Mouse (Mus musculus) megakaryocyte, adult 5-6 weeks (primary cell): Measurements from ENCODE around the gene Mthfd2l. TPM values are rescaled to one million over a fixed set of nuclear protein-coding genes. Genes with fewer than 3 reads are reported as not detected.

Experiments used
- ATAC-seq: 2 replicates; pipeline ENCODE4 v1.8.0; 2016; ENCODE audit warnings: mild to moderate bottlenecking, inconsistent platforms; ENCODE audit not compliant: poor library complexity, severe bottlenecking
- total RNA-seq, 2 experiments: library from RNA; stranded (forward) in 1 of 2; stranded (reverse) in 1 of 2; fragments of 153-499, 151-499 nt in 1 of 2; fragments of 221-1000, 200-1000 nt in 1 of 2; gene quantifications; 2 replicates each; pipeline versions ENCODE4 v1.2.3 to v1.2.4; 2015 to 2017

The Mthfd2l gene
- total RNA-seq, 2 experiments from 2014 or later: 3.2 to 4.4 TPM

- ATAC-seq: no peak
Measured at GRCm38 (mm10) chr5:90936706-90937105, 5.8 kb downstream of the Mthfd2l start.

- no peak for ATAC-seq
Measured at GRCm38 (mm10) chr5:90945453-90945852, 14.5 kb downstream of the Mthfd2l start.

GRCm38 (mm10) chr5:90949499-90949898 lies 18.6 kb downstream of the Mthfd2l start:
- ATAC-seq: no peak

GRCm38 (mm10) chr5:90951475-90951874 lies 20.6 kb downstream of the Mthfd2l start:
- ATAC-seq: peak; percentile 89

GRCm38 (mm10) chr5:90952731-90953481 lies 22.0 kb downstream of the Mthfd2l start:
- ATAC-seq: no peak

GRCm38 (mm10) chr5:90964316-90964715 lies 33.4 kb downstream of the Mthfd2l start:
- ATAC-seq: peak; percentile 81

- peak; percentile 49 for ATAC-seq
Measured at GRCm38 (mm10) chr5:90964764-90965163, 33.8 kb downstream of the Mthfd2l start.

GRCm38 (mm10) chr5:90965386-90965785 lies 34.5 kb downstream of the Mthfd2l start:
- ATAC-seq: no peak

- peak; percentile 60; the same call in 1 of the 2 replicates for ATAC-seq
Measured at GRCm38 (mm10) chr5:90977244-90977643, 46.3 kb downstream of the Mthfd2l start.

GRCm38 (mm10) chr5:90980297-90980696 lies 49.4 kb downstream of the Mthfd2l start:
- no peak for ATAC-seq

- ATAC-seq: no peak
Measured at GRCm38 (mm10) chr5:90987605-90988004, 56.7 kb downstream of the Mthfd2l start.

- ATAC-seq: no peak
Measured at GRCm38 (mm10) chr5:90988149-90988548, 57.2 kb downstream of the Mthfd2l start.

GRCm38 (mm10) chr5:90988592-90988991 lies 57.7 kb downstream of the Mthfd2l start:
- no peak for ATAC-seq

GRCm38 (mm10) chr5:90999942-91000341 lies 69.0 kb downstream of the Mthfd2l start:
- ATAC-seq: peak; percentile 99

GRCm38 (mm10) chr5:91015216-91015615 lies 84.3 kb downstream of the Mthfd2l start:
- no peak for ATAC-seq

- no peak for ATAC-seq
Measured at GRCm38 (mm10) chr5:91023114-91023513, 92.2 kb downstream of the Mthfd2l start.

- ATAC-seq: no peak
Measured at GRCm38 (mm10) chr5:91027164-91027563, 96.2 kb downstream of the Mthfd2l start, which contains the start of gene Epgn. TSS of gene Epgn (plus strand) at chr5:91027464.

GRCm38 (mm10) chr5:91027840-91028239 lies 96.9 kb downstream of the Mthfd2l start:
- no peak for ATAC-seq

GRCm38 (mm10) chr5:91030629-91031028 lies 99.7 kb downstream of the Mthfd2l start:
- no peak for ATAC-seq

GRCm38 (mm10) chr5:91035341-91035740 lies 104.4 kb downstream of the Mthfd2l start:
- ATAC-seq: peak; percentile 62

GRCm38 (mm10) chr5:91036628-91037027 lies 105.7 kb downstream of the Mthfd2l start:
- peak; percentile 69 for ATAC-seq

GRCm38 (mm10) chr5:91037756-91038155 lies 106.8 kb downstream of the Mthfd2l start:
- no peak for ATAC-seq

- ATAC-seq: peak; percentile 22
Measured at GRCm38 (mm10) chr5:91038547-91038946, 107.6 kb downstream of the Mthfd2l start.
